ENCODE assay signal across 28 mouse cellular contexts in the genomic region with DNA sequence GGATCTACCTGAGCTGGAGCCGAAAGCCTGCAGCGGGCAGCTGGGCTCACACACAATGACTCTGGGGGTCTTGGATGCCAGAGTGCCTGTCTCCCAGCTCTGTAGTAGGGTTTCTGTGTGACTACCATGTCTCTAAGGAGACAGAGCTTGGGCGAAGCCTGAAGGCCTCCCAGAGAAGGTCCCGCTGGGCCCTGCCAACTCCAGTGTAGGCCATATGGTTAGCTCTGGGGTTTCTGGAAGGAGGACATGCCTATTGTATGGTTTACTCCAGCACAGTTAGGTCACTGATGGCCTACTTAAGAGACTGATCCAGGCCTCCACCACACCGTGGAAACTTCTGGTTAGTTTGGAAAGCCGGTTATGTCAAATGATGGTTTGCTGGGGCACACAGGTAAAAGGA. TPM values are rescaled to one million over a fixed set of nuclear protein-coding genes. Genes with fewer than 3 reads are reported as not detected.
DNase-seq lines count a peak whose midpoint lies in the region; ATAC-seq lines count a peak whose summit lies in the region.
"Had no signal": no experiment of that assay in that cellular context is flagged by ENCODE, and none has a peak within 500 bp of the region (broad histone marks: within the 10 kb centered on the region; RNA-seq: fewer than 3 reads in every experiment).

No protein-coding gene starts in this region.

- H3K4me1 ChIP-seq in forebrain, embryonic 12.5 days = peaks cover 22% of the 10 kb centered on the region

- H3K4me3 ChIP-seq in forebrain, embryonic 12.5 days (replicated peaks) = no peak overlapping the region
- H3K4me3 ChIP-seq: embryonic facial prominence, embryonic 10.5 days; embryonic facial prominence, embryonic 13.5 days; erythroblast, embryonic 14.5 days; forebrain, embryonic 13.5 days; gastrocnemius, adult 2 months; heart, embryonic 13.5 days had no signal

- H3K9ac ChIP-seq in forebrain, embryonic 12.5 days = no peak overlapping the region
- H3K9ac ChIP-seq: embryonic facial prominence, embryonic 13.5 days; forebrain, embryonic 13.5 days; forebrain, postnatal 0 days; heart, embryonic 13.5 days; hindbrain, embryonic 14.5 days had no signal

- DNase-seq in cerebellum, adult 11-12 months = peak; percentile 80
- DNase-seq in cerebellum, postnatal 14 days = no peak
- DNase-seq in cerebellum, adult 18-20 months = peak; percentile 67 to 75
- DNase-seq in cerebellum, adult 9-10 months = peak; percentile 82
- DNase-seq in cerebellum, postnatal 36 days = peak; percentile 48 to 61
- no peak for DNase-seq in layer of hippocampus, adult 8-10 months (ENCODE audit: low spot score in 2 of 2)
- no peak for DNase-seq in testis, postnatal 14 days (ENCODE audit: low spot score)
- DNase-seq: adrenal gland, adult 8-10 months; adrenal gland, postnatal 25 days; embryo, embryonic 11 days; forebrain, postnatal 0 days; gastrocnemius, adult 2 months; gastrocnemius, postnatal 14 days; heart, adult 18-20 months; heart, postnatal 14 days; heart, postnatal 4 days; kidney, adult 2 months had no signal

- no peaks in the 10 kb centered on the region for H3K9me3 ChIP-seq in forebrain, embryonic 12.5 days
- H3K9me3 ChIP-seq: embryonic facial prominence, embryonic 13.5 days had no signal

- H3K4me2 ChIP-seq in forebrain, embryonic 12.5 days = no peak overlapping the region
- H3K4me2 ChIP-seq: embryonic facial prominence, embryonic 13.5 days; forebrain, embryonic 13.5 days; heart, embryonic 13.5 days; hindbrain, embryonic 14.5 days had no signal

- 94% methylated on average over 6 of the region's 6 CpGs for WGBS in forebrain, embryonic 12.5 days

- ATAC-seq in forebrain, embryonic 12.5 days (ENCODE audit: low FRiP score) = no peak
- ATAC-seq: CD4-positive, CD25-positive, alpha-beta regulatory T cell, adult 4 months; forebrain, embryonic 13.5 days; forebrain, postnatal 0 days; hindbrain, postnatal 0 days; inflammation-experienced regulatory T-cells, adult 6 months; intestine, embryonic 16.5 days had no signal

- H3K36me3 ChIP-seq in forebrain, embryonic 12.5 days (replicated peaks) = no peaks in the 10 kb centered on the region
- H3K36me3 ChIP-seq: embryonic facial prominence, embryonic 10.5 days; heart, embryonic 13.5 days had no signal

- no peak overlapping the region for H3K27ac ChIP-seq in forebrain, embryonic 12.5 days
- H3K27ac ChIP-seq: embryonic facial prominence, embryonic 10.5 days; embryonic facial prominence, embryonic 13.5 days; forebrain, embryonic 13.5 days; heart, embryonic 13.5 days; hindbrain, embryonic 14.5 days; hindbrain, postnatal 0 days had no signal

- H3K27me3 ChIP-seq in forebrain, embryonic 12.5 days = no peaks in the 10 kb centered on the region
- H3K27me3 ChIP-seq: embryonic facial prominence, embryonic 13.5 days; forebrain, embryonic 13.5 days; heart, embryonic 13.5 days had no signal

RNA-seq across cellular contexts. Expression of gene Dnah17, which starts 7.9 kb away (rescaled TPM):
- 0.19 and 0.34 TPM in 2 replicates for polyA plus RNA-seq in forebrain, embryonic 12.5 days (2016; fragmentation: Nextera tagmentation; extraction: Ambion mirVana)
- under 1 TPM in 2 of 4 experiments, not detected in 2; 0.07 to 0.09 TPM for total RNA-seq in layer of hippocampus, adult 8-10 months (2022)
- total RNA-seq: hindbrain, postnatal 0 days had no signal
- polyA plus RNA-seq: erythroblast, embryonic 14.5 days had no signal

Comparison
In these comparisons a context has a peak if more than half of its experiments do, and no peak if none do; other contexts are left out.
1. DNase-seq: peak in cerebellum, adult 11-12 months (single experiment), cerebellum, adult 18-20 months (2 of 2), cerebellum, adult 9-10 months (single experiment) and cerebellum, postnatal 36 days (2 of 2); none in cerebellum, postnatal 14 days (0 of 2), layer of hippocampus, adult 8-10 months (0 of 2) and testis, postnatal 14 days (single experiment).